Mouse (Mus musculus): ENCODE measurements at regions not wholly inside any gene's neighbourhood (a gene's known extent, or its start where the extent isn't known, plus 50 kb on each side); places are given as distances from the start of the nearest gene placed in this dataset.
A peak's percentile ranks its signal among the peaks of the same experiment; 100 is the strongest.

- no peaks in the 10 kb centered on the region for H3K4me1 ChIP-seq (replicated peaks; ENCODE audit: control insufficient read depth, insufficient read depth)
- TF ChIP-seq CTCF (IDR thresholded peaks at IDR 0.05; ENCODE audit: low read depth) (peak; percentile 76), EP300 (optimal IDR thresholded peaks at IDR 0.05) (no peak)
- DNase-seq (ENCODE audit: low spot score) = no peak
Observed at GRCm38 (mm10) chrX:61046700-61047099, 138.7 kb downstream of the Cdr1 start.

DNA sequence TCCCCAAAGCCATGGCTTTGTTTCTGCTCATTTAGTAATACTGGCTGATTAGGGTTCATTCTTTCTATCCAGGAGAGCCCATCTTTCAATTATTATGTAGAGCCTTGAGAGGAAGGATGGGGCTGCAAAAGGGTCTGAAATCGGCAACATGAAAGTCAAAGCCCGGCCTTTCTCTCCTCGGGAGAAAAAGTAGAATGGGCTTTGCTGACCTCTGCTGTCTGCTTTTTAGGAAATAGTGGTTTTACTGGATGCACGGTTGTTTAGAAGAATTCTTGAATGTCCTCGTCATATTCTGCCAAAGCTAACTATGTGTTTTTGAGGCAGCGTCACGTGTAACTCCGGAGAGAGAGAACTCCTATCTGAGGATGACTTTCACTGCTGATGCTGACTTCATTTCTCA, 142.2 kb downstream of the Cdr1 start:
- Histone ChIP-seq H3K4me1 (replicated peaks; ENCODE audit: control insufficient read depth, insufficient read depth) (no peaks in the 10 kb centered on the region), H3K4me2 (replicated peaks; ENCODE audit: low read depth) (no peak overlapping the region), H3K9me3 (ENCODE audit: control insufficient read depth, low read length) (no peaks in the 10 kb centered on the region), H3K9ac (ENCODE audit: low read length) (no peak overlapping the region), H3K27ac (replicated peaks) (no peak overlapping the region), H3K27me3 (ENCODE audit: control insufficient read depth, insufficient read depth, low read length) (no peaks in the 10 kb centered on the region), H3K36me3 (ENCODE audit: control insufficient read depth, insufficient read depth, low read length) (no peaks in the 10 kb centered on the region), H3K4me3 (ENCODE audit: low read depth, low read length) (no peak overlapping the region)
- DNase-seq (ENCODE audit: low spot score) (no peak), ATAC-seq (ENCODE audit: low FRiP score, low TSS enrichment) (no peak)
- TF ChIP-seq EP300 (optimal IDR thresholded peaks at IDR 0.05) (no peak), CTCF (IDR thresholded peaks at IDR 0.05; ENCODE audit: low read depth) (no peak)
- WGBS = 42% methylated on average over 8 of the region's 8 CpGs

More at GRCm38 (mm10) chrX:61046700-61047099, 138.7 kb downstream of the Cdr1 start:
- Histone ChIP-seq H3K36me3 (ENCODE audit: control insufficient read depth, insufficient read depth, low read length) (no peaks in the 10 kb centered on the region), H3K27me3 (ENCODE audit: control insufficient read depth, insufficient read depth, low read length) (no peaks in the 10 kb centered on the region), H3K4me3 (ENCODE audit: low read depth, low read length) (no peak overlapping the region), H3K9ac (ENCODE audit: low read length) (no peak overlapping the region), H3K4me2 (replicated peaks; ENCODE audit: low read depth) (no peak overlapping the region), H3K9me3 (ENCODE audit: control insufficient read depth, low read length) (no peaks in the 10 kb centered on the region), H3K27ac (replicated peaks) (no peak overlapping the region)
- WGBS = 11% methylated on average over 6 of the region's 6 CpGs
- no peak for ATAC-seq (ENCODE audit: low FRiP score, low TSS enrichment)

Data from stomach, postnatal 0 days (tissue).